Mouse (Mus musculus) small intestine, adult 2 months (tissue): Measurements from ENCODE around the gene Ppp2r5e.

Experiments used
- CTCF ChIP-seq: fragments of 200-500 bp; IDR thresholded peaks from 2 replicates; pipeline ENCODE4 v1.5.1; 2012; ENCODE audit warnings: low read depth, mild to moderate bottlenecking, control low read depth, inconsistent platforms, low read length, moderate library complexity, mixed read lengths; ENCODE audit not compliant: insufficient replicate concordance, insufficient read length; ENCODE audit errors: extremely low read depth
- POLR2A ChIP-seq: fragments of 200-500 bp; IDR thresholded peaks from 2 replicates; pipeline ENCODE4 v1.6.1; 2012; ENCODE audit warnings: low read depth, mild to moderate bottlenecking, control low read depth, inconsistent platforms, low read length, moderate library complexity

GRCm38 (mm10) chr12:75522360-75522759, 73.7 kb downstream of the Ppp2r5e start:
- TF ChIP-seq CTCF: no peak
- no peak for TF ChIP-seq POLR2A
